Mouse (Mus musculus) heart, adult 11 months (tissue): ENCODE data around the gene Smap1.
A peak's percentile ranks its signal among the peaks of the same experiment; 100 is the strongest.

Experiments used
- DNase-seq: peaks from one replicate; pipeline ENCODE4 v3.0.0; 2022

Gene Smap1

DNA sequence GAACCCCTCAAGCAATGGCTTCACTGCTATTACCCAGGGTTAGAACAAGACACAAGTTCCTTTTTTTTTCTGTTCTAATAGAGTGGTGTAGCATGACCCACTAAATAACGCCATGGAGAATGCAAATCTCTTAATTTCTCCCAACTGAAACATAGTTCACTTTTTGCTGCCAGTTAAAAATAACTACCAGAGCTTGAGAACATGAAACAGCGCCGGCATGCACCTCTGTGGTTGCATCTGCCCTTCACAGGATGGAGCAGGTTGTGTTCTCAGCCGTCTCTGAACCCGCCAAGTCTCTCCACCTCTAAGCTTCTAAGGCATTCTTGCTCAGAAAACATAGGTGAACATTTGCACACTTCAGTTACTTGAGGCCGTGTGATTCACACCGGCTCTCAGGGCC is 87.9 kb downstream of the Smap1 start:
- DNase-seq: peak; percentile 79

DNA sequence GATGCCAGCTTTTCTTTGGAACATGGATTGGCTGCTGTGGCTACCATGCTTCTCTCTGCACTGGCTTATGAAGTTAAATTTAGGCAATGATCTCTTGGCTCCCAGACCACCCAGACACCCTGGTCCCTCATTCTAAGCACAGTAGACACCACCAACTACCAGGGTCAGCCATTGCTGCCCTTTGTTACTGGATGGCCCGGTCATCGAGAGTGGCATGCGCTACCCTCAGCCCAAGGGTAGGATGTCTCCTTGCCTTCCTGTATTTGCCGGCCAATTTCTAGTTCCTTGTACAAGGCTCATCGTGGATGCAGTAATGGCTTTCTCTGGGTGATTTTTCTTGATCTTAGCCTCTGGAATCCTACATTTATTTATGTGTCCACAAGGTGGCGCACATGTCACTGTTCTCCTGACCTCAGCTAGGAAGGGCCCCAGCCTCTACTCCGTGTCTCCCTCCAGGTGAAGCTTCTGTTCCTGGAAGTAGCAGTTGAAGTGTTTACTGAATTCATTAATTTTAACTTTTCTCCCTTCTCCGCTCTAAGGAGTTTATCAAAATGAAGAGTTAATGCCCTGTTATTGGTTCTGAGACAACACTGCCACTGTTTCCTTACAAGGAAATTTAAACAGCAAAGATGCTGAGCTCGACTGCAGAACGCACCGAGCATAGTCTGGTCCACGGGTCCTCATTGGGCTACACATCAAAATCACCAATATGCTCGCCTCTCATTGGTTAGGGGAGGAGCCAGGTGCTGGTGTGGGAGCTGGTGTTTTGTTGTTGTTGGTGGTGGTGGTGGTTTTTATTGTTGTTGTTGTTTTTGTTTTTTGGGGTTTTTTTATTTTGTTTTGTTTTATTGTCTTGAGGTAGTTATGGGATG is 95.0 kb downstream of the Smap1 start:
- no peak for DNase-seq

DNA sequence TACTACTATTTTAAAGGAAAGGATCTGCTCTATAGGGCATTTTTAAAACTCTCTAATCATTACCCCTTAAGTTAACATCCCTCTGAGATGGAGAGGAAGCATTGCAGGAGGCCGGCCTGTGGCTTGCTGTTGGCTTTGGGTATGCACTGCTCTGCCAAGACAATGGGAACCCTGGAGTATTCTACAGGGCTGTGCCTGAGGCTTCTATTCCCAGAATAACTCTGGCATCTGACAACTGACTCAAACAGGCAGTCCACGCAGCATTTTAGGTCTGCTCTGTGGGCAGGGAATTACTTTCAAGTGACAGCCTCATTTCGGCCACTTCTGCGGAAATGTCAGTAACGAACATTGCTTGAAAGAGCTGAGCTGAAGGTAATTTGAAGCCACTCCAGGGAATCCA is 100.5 kb downstream of the Smap1 start:
- DNase-seq: no peak

DNA sequence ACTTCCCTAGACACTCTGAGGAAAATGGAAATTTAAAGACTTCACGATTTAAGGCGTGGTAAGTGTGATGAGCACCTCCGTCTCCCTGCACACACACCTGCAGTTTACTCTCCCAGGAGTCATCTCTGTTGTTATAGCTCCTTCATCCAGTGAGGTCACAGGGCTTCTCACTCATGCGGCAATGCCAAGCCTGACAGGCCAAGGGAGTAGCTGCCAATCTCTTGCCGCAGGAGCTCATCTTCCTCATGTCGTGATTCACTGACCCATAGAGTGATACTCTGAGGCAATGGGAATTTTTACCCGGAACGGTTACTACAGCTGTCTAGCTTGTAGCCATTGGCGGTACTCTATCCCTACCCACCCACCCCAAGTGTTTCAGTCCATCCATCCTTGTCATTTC is 123.8 kb downstream of the Smap1 start:
- no peak for DNase-seq
